Mouse (Mus musculus) MEL (cell line): ENCODE measurements around the gene Dgcr2. TPM values are rescaled to one million over a fixed set of nuclear protein-coding genes. Genes with fewer than 3 reads are reported as not detected.
A peak's percentile ranks its signal among the peaks of the same experiment; 100 is the strongest.

Source experiments
- DNase-seq: peaks from one replicate; pipeline ENCODE4 v3.0.0; 2011; ENCODE audit warnings: low read depth, low spot score
- H3K27ac ChIP-seq: 2 replicates; pipeline ENCODE4 v1.5.1; 2012; ENCODE audit warnings: low read depth, mild to moderate bottlenecking, control low read depth, low read length, moderate library complexity; ENCODE audit not compliant: control insufficient read depth
- H3K27me3 ChIP-seq, 2 experiments: fragments of 150-350 bp in 1 of 2; sonication (generic) in 1 of 2; 2 replicates each; pipeline ENCODE4 v1.6.1; 2012; ENCODE audit warnings: low read length in 2 of 2, mild to moderate bottlenecking in 2 of 2, improper control_type of control experiment in 1 of 2, moderate library complexity in 1 of 2; ENCODE audit not compliant: insufficient read depth in 2 of 2, control insufficient read depth in 1 of 2
- H3K36me3 ChIP-seq, 2 experiments: 2 replicates each; pipeline ENCODE4 v1.6.1; 2012 to 2014; ENCODE audit warnings: low read length in 2 of 2, improper control_type of control experiment in 1 of 2, inconsistent platforms in 1 of 2, mild to moderate bottlenecking in 1 of 2; ENCODE audit not compliant: insufficient read depth in 2 of 2, control insufficient read depth in 1 of 2
- H3K4me1 ChIP-seq, 2 experiments: fragments of 150-350 bp in 1 of 2; sonication (generic) in 1 of 2; 2 replicates each; pipeline ENCODE4 v1.6.1; 2012; ENCODE audit warnings: low read length in 2 of 2, improper control_type of control experiment in 1 of 2, mild to moderate bottlenecking in 1 of 2; ENCODE audit not compliant: insufficient read depth in 2 of 2, control insufficient read depth in 1 of 2
- H3K4me3 ChIP-seq, 2 experiments: fragments of 150-350 bp in 1 of 2; sonication (generic) in 1 of 2; 2 replicates each; pipeline ENCODE4 v1.5.1; 2012; ENCODE audit warnings: low read depth in 2 of 2, low read length in 2 of 2, mild to moderate bottlenecking in 2 of 2, moderate library complexity in 2 of 2, control low read depth in 1 of 2, improper control_type of control experiment in 1 of 2; ENCODE audit not compliant: control insufficient read depth in 1 of 2, insufficient read depth in 1 of 2
- H3K79me2 ChIP-seq: 2 replicates; pipeline ENCODE4 v1.6.1; 2012; ENCODE audit warnings: mild to moderate bottlenecking, low read length, moderate library complexity; ENCODE audit not compliant: control insufficient read depth, poor library complexity, insufficient read depth
- H3K9ac ChIP-seq: 2 replicates; pipeline ENCODE4 v1.6.1; 2012; ENCODE audit warnings: low read depth, mild to moderate bottlenecking, control low read depth, low read length, moderate library complexity; ENCODE audit not compliant: control insufficient read depth, poor library complexity, severe bottlenecking
- H3K9me3 ChIP-seq: fragments of 150-350 bp; sonication (generic); replicated peaks from 2 replicates; pipeline ENCODE4 v1.6.1; 2012; ENCODE audit warnings: mild to moderate bottlenecking, low read length, improper control_type of control experiment, moderate library complexity; ENCODE audit not compliant: insufficient read depth
- CHD1 ChIP-seq: IDR thresholded peaks from 2 replicates; pipeline ENCODE4 v1.6.1; 2012; ENCODE audit warnings: low read depth, mild to moderate bottlenecking, inconsistent platforms, low read length, improper control_type of control experiment
- CHD2 ChIP-seq: IDR thresholded peaks from 2 replicates; pipeline ENCODE4 v1.6.1; 2011; ENCODE audit warnings: low read length, improper control_type of control experiment
- CTCF ChIP-seq, 3 experiments: IDR thresholded peaks in 2 of 3; conservative IDR thresholded peaks in 1 of 3; 2 replicates each; pipeline ENCODE4 v1.5.1; 2011 to 2012; ENCODE audit warnings: low read length in 3 of 3, low read depth in 2 of 3, mild to moderate bottlenecking in 2 of 3, improper control_type of control experiment in 1 of 3, inconsistent platforms in 1 of 3, mixed read lengths in 1 of 3, moderate library complexity in 1 of 3; ENCODE audit not compliant: control insufficient read depth in 1 of 3, insufficient read depth in 1 of 3, poor library complexity in 1 of 3, severe bottlenecking in 1 of 3
- E2F4 ChIP-seq: IDR thresholded peaks from 2 replicates; pipeline ENCODE4 v1.6.1; 2011; ENCODE audit warnings: low read depth, low read length, improper control_type of control experiment, borderline replicate concordance
- EP300 ChIP-seq, 2 experiments: IDR thresholded peaks; 2 replicates each; pipeline ENCODE4 v1.6.1; 2011; ENCODE audit warnings: improper control_type of control experiment in 2 of 2, low read length in 2 of 2, low read depth in 1 of 2, mild to moderate bottlenecking in 1 of 2
- GABPA ChIP-seq: IDR thresholded peaks from 2 replicates; pipeline ENCODE4 v1.6.1; 2012; ENCODE audit warnings: low read depth, mild to moderate bottlenecking, inconsistent platforms, low read length, improper control_type of control experiment, moderate library complexity
- GATA1 ChIP-seq: IDR thresholded peaks from 2 replicates; pipeline ENCODE4 v1.6.1; 2011; ENCODE audit warnings: low read depth, low read length, improper control_type of control experiment
- HCFC1 ChIP-seq: IDR thresholded peaks from 2 replicates; pipeline ENCODE4 v1.6.1; 2012; ENCODE audit warnings: low read depth, mild to moderate bottlenecking, inconsistent platforms, low read length, improper control_type of control experiment, moderate library complexity
- JUND ChIP-seq: IDR thresholded peaks from 2 replicates; pipeline ENCODE4 v1.6.1; 2011; ENCODE audit warnings: low read depth, mild to moderate bottlenecking, improper control_type of control experiment, low read length
- MAFK ChIP-seq: IDR thresholded peaks from 2 replicates; pipeline ENCODE4 v1.6.1; 2011; ENCODE audit warnings: low read depth, mild to moderate bottlenecking, low read length, improper control_type of control experiment, borderline replicate concordance
- MEF2A ChIP-seq: IDR thresholded peaks from 2 replicates; pipeline ENCODE4 v1.6.1; 2014; ENCODE audit warnings: low read depth, mild to moderate bottlenecking, inconsistent platforms, low read length, improper control_type of control experiment; ENCODE audit not compliant: poor library complexity, insufficient replicate concordance, severe bottlenecking; ENCODE audit errors: extremely low read depth
- MXI1 ChIP-seq: IDR thresholded peaks from 2 replicates; pipeline ENCODE4 v1.6.1; 2011; ENCODE audit warnings: mild to moderate bottlenecking, low read depth, low read length, improper control_type of control experiment
- MYB ChIP-seq: IDR thresholded peaks from 2 replicates; pipeline ENCODE4 v1.6.1; 2011; ENCODE audit warnings: mild to moderate bottlenecking, low read depth, low read length, improper control_type of control experiment
- MYC ChIP-seq: IDR thresholded peaks from 2 replicates; pipeline ENCODE4 v1.6.1; 2011; ENCODE audit warnings: low read depth, mild to moderate bottlenecking, low read length, improper control_type of control experiment, moderate library complexity
- POLR2A ChIP-seq, 2 experiments: IDR thresholded peaks; 2 replicates each; pipeline ENCODE4 v1.6.1; 2011 to 2012; ENCODE audit warnings: low read length in 2 of 2, mild to moderate bottlenecking in 2 of 2, control low read depth in 1 of 2, improper control_type of control experiment in 1 of 2, low read depth in 1 of 2, moderate library complexity in 1 of 2; ENCODE audit not compliant: control insufficient read depth in 1 of 2, insufficient read depth in 1 of 2, poor library complexity in 1 of 2
- POLR2AphosphoS5 ChIP-seq: IDR thresholded peaks from 2 replicates; pipeline ENCODE4 v1.6.1; 2012; ENCODE audit warnings: low read depth, borderline replicate concordance, mild to moderate bottlenecking, inconsistent platforms, low read length, moderate library complexity, mixed read lengths
- RAD21 ChIP-seq: IDR thresholded peaks from 2 replicates; pipeline ENCODE4 v1.6.1; 2011; ENCODE audit warnings: mild to moderate bottlenecking, low read depth, low read length, improper control_type of control experiment
- SMC3 ChIP-seq: IDR thresholded peaks from 2 replicates; pipeline ENCODE4 v1.6.1; 2011; ENCODE audit warnings: low read depth, low read length, improper control_type of control experiment
- TAL1 ChIP-seq: IDR thresholded peaks from 2 replicates; pipeline ENCODE4 v1.6.1; 2012; ENCODE audit warnings: mild to moderate bottlenecking, inconsistent platforms, low read length, moderate library complexity, mixed read lengths
- UBTF ChIP-seq: IDR thresholded peaks from 2 replicates; pipeline ENCODE4 v1.6.1; 2012; ENCODE audit warnings: low read depth, mild to moderate bottlenecking, inconsistent platforms, low read length, improper control_type of control experiment, moderate library complexity, borderline replicate concordance; ENCODE audit not compliant: insufficient read depth
- USF1 ChIP-seq: IDR thresholded peaks from 2 replicates; pipeline ENCODE4 v1.6.1; 2014; ENCODE audit warnings: low read depth, mild to moderate bottlenecking, inconsistent platforms, low read length, improper control_type of control experiment, moderate library complexity
- ZC3H11A ChIP-seq: IDR thresholded peaks from 2 replicates; pipeline ENCODE4 v1.6.1; 2012; ENCODE audit warnings: low read depth, mild to moderate bottlenecking, inconsistent platforms, low read length, improper control_type of control experiment
- ZNF384 ChIP-seq: IDR thresholded peaks from 2 replicates; pipeline ENCODE4 v1.6.1; 2012; ENCODE audit warnings: low read depth, mild to moderate bottlenecking, inconsistent platforms, low read length, improper control_type of control experiment
- polyA plus RNA-seq, 2 experiments: library from polyadenylated mRNA; stranded (reverse) in 1 of 2; unstranded in 1 of 2; fragments of >175 nt in 1 of 2; fragments of >200 nt in 1 of 2; gene quantifications; 2 replicates each; pipeline versions ENCODE4 v1.2.1 to v1.2.4; 2012; ENCODE audit warnings: low replicate concordance in 2 of 2, low read depth in 1 of 2; ENCODE audit not compliant: insufficient read length in 2 of 2, insufficient read depth in 1 of 2, missing spikeins in 1 of 2
- total RNA-seq: library from RNA; depleted of rRNA; stranded (reverse); fragments of 300-350 nt; gene quantifications from 2 replicates; pipeline ENCODE4 v1.2.3, GENCODE M21; 2012

The Dgcr2 gene
- total and polyA plus RNA-seq, 3 experiments: 37.1 to 53.7 TPM; not detected in 1

DNA sequence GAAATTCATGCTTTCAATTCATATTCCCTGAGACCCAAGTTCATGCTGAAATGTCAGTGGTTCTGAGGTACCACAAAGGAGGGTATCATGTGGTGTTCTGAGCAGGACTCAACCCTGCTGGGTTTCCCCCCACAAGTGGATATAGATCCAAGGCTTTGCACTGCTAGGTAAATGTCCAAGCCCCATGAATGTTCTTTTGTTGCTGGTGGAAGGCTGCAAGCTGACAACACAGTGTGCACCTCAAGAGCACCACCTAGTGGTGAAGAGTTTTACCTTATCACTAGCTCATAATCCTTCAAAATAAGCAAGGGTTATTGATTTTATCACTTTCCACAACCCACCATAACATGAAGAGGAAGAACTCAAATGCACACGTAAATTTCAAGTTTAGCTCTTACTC is 49.4 kb downstream of the Dgcr2 start:
- DNase-seq: peak; percentile 76
- Histone ChIP-seq H3K9ac (no peak overlapping the region), H3K27me3 (no peaks in the 10 kb centered on the region), H3K4me1 (peaks cover 2 to 6% of the 10 kb centered on the region in 2 experiments; a peak in 3 of 4 replicates), H3K79me2 (no peaks in the 10 kb centered on the region), H3K27ac (no peak overlapping the region), H3K4me3 (no peak overlapping the region), H3K9me3 (no peaks in the 10 kb centered on the region), H3K36me3 (peaks cover 6 to 8% of the 10 kb centered on the region in 2 experiments)
- TF ChIP-seq EP300 (IDR thresholded peaks at IDR 0.05; ENCODE audit: low read depth in 1 of 2, low read length in 2 of 2): no peak
- TF ChIP-seq CHD2: no peak
- TF ChIP-seq SMC3: peak; percentile 60
- no peak for TF ChIP-seq CHD1
- TF ChIP-seq POLR2A (IDR thresholded peaks at IDR 0.05; ENCODE audit: control insufficient read depth in 1 of 2, insufficient read depth in 1 of 2, low read depth in 1 of 2, low read length in 2 of 2, poor library complexity in 1 of 2): no peak
- no peak for TF ChIP-seq MYB
- 0 out of 2 replicates have a peak, but pooled peaks have one; percentile 29 for TF ChIP-seq ZC3H11A
- no peak for TF ChIP-seq MYC
- peak; percentile 67 for TF ChIP-seq RAD21
- TF ChIP-seq CTCF (IDR thresholded peaks at IDR 0.05 in 2 of 3, conservative IDR thresholded peaks at IDR 0.05 in 1 of 3; ENCODE audit: control insufficient read depth in 1 of 3, insufficient read depth in 1 of 3, low read depth in 2 of 3, low read length in 3 of 3, poor library complexity in 1 of 3, severe bottlenecking in 1 of 3): peak; percentile 63 to 92 (median 81)
- TF ChIP-seq USF1: no peak
- TF ChIP-seq GATA1: peak; percentile 64
- TF ChIP-seq JUND: no peak
- TF ChIP-seq POLR2AphosphoS5: no peak
- TF ChIP-seq GABPA: no peak
- TF ChIP-seq ZNF384: no peak
- no peak for TF ChIP-seq UBTF
- no peak for TF ChIP-seq MAFK
- TF ChIP-seq TAL1: no peak
- TF ChIP-seq MXI1: no peak
- no peak for TF ChIP-seq HCFC1
- no peak for TF ChIP-seq MEF2A
- TF ChIP-seq E2F4: no peak
- TF ChIP-seq, all 39 proteins: peak for 5
